Mouse (Mus musculus): Measurements from ENCODE around the gene Aanat.

DNA sequence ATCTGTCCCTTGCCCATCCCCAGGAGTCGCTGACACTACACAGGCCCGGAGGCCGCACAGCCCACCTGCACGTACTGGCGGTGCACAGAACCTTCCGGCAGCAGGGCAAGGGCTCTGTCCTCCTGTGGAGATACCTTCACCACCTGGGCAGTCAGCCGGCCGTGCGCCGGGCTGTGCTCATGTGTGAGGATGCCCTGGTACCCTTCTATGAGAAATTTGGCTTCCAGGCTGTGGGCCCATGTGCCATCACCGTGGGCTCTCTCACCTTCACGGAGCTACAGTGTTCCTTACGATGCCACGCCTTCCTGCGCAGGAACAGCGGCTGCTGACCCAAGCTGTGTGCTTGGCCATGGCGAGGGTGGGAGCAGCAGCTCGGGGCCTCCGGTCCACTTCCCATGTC, 10.5 kb downstream of the Aanat start:
- TF ChIP-seq CTCF (IDR thresholded peaks at IDR 0.05; ENCODE audit: low read depth, low read length): no peak
- no peak for TF ChIP-seq GATA1 (IDR thresholded peaks at IDR 0.05; ENCODE audit: borderline replicate concordance, low read length)

All from G1E (cell line).